Comparison of ENCODE assay signal across 29 mouse cellular contexts in the genomic region with DNA sequence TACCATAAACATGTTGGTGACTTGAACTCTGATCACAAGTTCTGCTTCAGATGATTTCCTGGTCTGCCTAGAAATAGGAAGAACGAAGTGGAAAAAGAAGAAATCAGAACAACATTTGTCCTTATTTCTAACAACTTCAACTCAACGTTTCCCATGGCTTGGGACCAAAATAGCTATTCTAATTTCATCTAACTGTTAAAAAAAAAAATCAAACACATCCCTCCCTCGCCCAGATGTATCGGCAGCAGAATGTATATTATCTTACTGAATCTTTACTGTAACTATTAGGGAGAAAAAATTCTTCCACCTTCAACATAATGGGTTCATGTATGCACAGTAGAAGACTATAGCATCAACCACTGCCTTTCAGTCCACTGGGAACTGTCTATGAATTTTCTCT.
"Had no signal": no experiment of that assay in that cellular context is flagged by ENCODE, and none has a peak within 500 bp of the region (broad histone marks: within the 10 kb centered on the region; RNA-seq: fewer than 3 reads in every experiment).

No protein-coding gene starts in this region.

- H3K36me3 ChIP-seq: embryonic facial prominence, embryonic 10.5 days; embryonic facial prominence, embryonic 12.5 days; embryonic facial prominence, embryonic 13.5 days; embryonic facial prominence, embryonic 15.5 days; forebrain, embryonic 10.5 days; forebrain, embryonic 12.5 days; forebrain, embryonic 15.5 days had no signal

- ATAC-seq: forebrain, embryonic 13.5 days; forebrain, embryonic 14.5 days; forebrain, embryonic 15.5 days; forebrain, embryonic 16.5 days; forebrain, postnatal 0 days had no signal

- H3K4me2 ChIP-seq: embryonic facial prominence, embryonic 12.5 days; embryonic facial prominence, embryonic 13.5 days; embryonic facial prominence, embryonic 15.5 days; forebrain, embryonic 12.5 days; forebrain, embryonic 13.5 days; forebrain, embryonic 15.5 days had no signal

- H3K27ac ChIP-seq: embryonic facial prominence, embryonic 10.5 days; embryonic facial prominence, embryonic 12.5 days; embryonic facial prominence, embryonic 13.5 days; embryonic facial prominence, embryonic 15.5 days; forebrain, embryonic 10.5 days; forebrain, embryonic 12.5 days; forebrain, embryonic 13.5 days; forebrain, embryonic 15.5 days; gastrocnemius, adult 2 months; heart, adult 2 months had no signal

- H3K27me3 ChIP-seq: embryonic facial prominence, embryonic 12.5 days; embryonic facial prominence, embryonic 13.5 days; embryonic facial prominence, embryonic 15.5 days; forebrain, embryonic 12.5 days; forebrain, embryonic 13.5 days; forebrain, embryonic 15.5 days had no signal

- H3K4me1 ChIP-seq: embryonic facial prominence, embryonic 10.5 days; embryonic facial prominence, embryonic 12.5 days; embryonic facial prominence, embryonic 13.5 days; embryonic facial prominence, embryonic 15.5 days; forebrain, embryonic 10.5 days; forebrain, embryonic 12.5 days; forebrain, embryonic 13.5 days; forebrain, embryonic 15.5 days had no signal

- H3K9me3 ChIP-seq: embryonic facial prominence, embryonic 10.5 days; embryonic facial prominence, embryonic 12.5 days; embryonic facial prominence, embryonic 13.5 days; embryonic facial prominence, embryonic 15.5 days; forebrain, embryonic 10.5 days; forebrain, embryonic 12.5 days; forebrain, embryonic 13.5 days; forebrain, embryonic 15.5 days had no signal

- H3K4me3 ChIP-seq: embryonic facial prominence, embryonic 10.5 days; embryonic facial prominence, embryonic 12.5 days; embryonic facial prominence, embryonic 13.5 days; embryonic facial prominence, embryonic 15.5 days; erythroblast, embryonic 14.5 days; forebrain, embryonic 10.5 days; forebrain, embryonic 12.5 days; forebrain, embryonic 13.5 days; forebrain, embryonic 15.5 days; gastrocnemius, adult 2 months; heart, adult 2 months had no signal

- DNase-seq: cerebellum, adult 2 months; cerebellum, adult 8-10 months; cerebellum, adult 9-10 months; cerebellum, adult 9-11 months; cerebellum, postnatal 10 days; cerebellum, postnatal 14 days; cerebellum, postnatal 25 days; cerebellum, postnatal 36 days; embryo, embryonic 11 days; forebrain, postnatal 0 days; gastrocnemius, adult 2 months; gastrocnemius, postnatal 10 days; gastrocnemius, postnatal 14 days; gastrocnemius, postnatal 25 days; gastrocnemius, postnatal 36 days; heart, adult 11 months; heart, adult 18-20 months; heart, adult 2 months had no signal

- H3K9ac ChIP-seq: embryonic facial prominence, embryonic 12.5 days; embryonic facial prominence, embryonic 13.5 days; embryonic facial prominence, embryonic 15.5 days; forebrain, embryonic 12.5 days; forebrain, embryonic 13.5 days; forebrain, embryonic 15.5 days; forebrain, postnatal 0 days had no signal
